Comparison of ENCODE assay signal across 10 mouse cellular contexts in genomic region chr3:130574652-130575051, GRCm38 (mm10). TPM values are rescaled to one million over a fixed set of nuclear protein-coding genes. Genes with fewer than 3 reads are reported as not detected.
A peak's percentile ranks its signal among the peaks of the same experiment; 100 is the strongest.
DNase-seq lines count a peak whose midpoint lies in the region; ATAC-seq and TF ChIP-seq lines count a peak whose summit lies in the region.
"Had no signal": no experiment of that assay in that cellular context is flagged by ENCODE, and none has a peak within 500 bp of the region (broad histone marks: within the 10 kb centered on the region; RNA-seq: fewer than 3 reads in every experiment).

No protein-coding gene starts in this region.

- ATAC-seq in forebrain, embryonic 15.5 days (replicated peaks) = 0 out of 2 replicates have a peak, but pooled peaks have one; percentile 16
- ATAC-seq in midbrain, postnatal 0 days (ENCODE audit: low FRiP score) = no peak
- ATAC-seq in midbrain, embryonic 13.5 days = no peak
- ATAC-seq in common myeloid progenitor, adult 5-6 weeks (replicated peaks; ENCODE audit: low read depth, poor library complexity, severe bottlenecking) = peak; percentile 76
- no peak for ATAC-seq in erythroid progenitor cell, adult 5-6 weeks (replicated peaks; ENCODE audit: low FRiP score, poor library complexity, severe bottlenecking)

- H3K4me1 ChIP-seq in forebrain, embryonic 15.5 days = no peaks in the 10 kb centered on the region
- H3K4me1 ChIP-seq in forebrain, embryonic 10.5 days = peaks cover 4% of the 10 kb centered on the region; the same call in 1 of the 2 replicates
- no peaks in the 10 kb centered on the region for H3K4me1 ChIP-seq in midbrain, postnatal 0 days (ENCODE audit: insufficient read depth, low read length)
- H3K4me1 ChIP-seq in midbrain, embryonic 13.5 days (replicated peaks) = no peaks in the 10 kb centered on the region; the same call in 1 of the 2 replicates

- H3K27me3 ChIP-seq in forebrain, embryonic 15.5 days = no peaks in the 10 kb centered on the region
- H3K27me3 ChIP-seq in forebrain, embryonic 10.5 days (ENCODE audit: poor library complexity, severe bottlenecking) = no peaks in the 10 kb centered on the region
- no peaks in the 10 kb centered on the region for H3K27me3 ChIP-seq in midbrain, postnatal 0 days (ENCODE audit: insufficient read depth, low read length)
- H3K27me3 ChIP-seq in midbrain, embryonic 13.5 days = no peaks in the 10 kb centered on the region
- H3K27me3 ChIP-seq: heart, embryonic 15.5 days had no signal

- TF ChIP-seq CTCF in midbrain, postnatal 0 days (IDR thresholded peaks at IDR 0.05) = peak; percentile 82

- H3K9ac ChIP-seq in forebrain, embryonic 15.5 days (replicated peaks) = no peak overlapping the region
- no peak overlapping the region for H3K9ac ChIP-seq in midbrain, postnatal 0 days (replicated peaks; ENCODE audit: low read length, poor library complexity, severe bottlenecking)
- no peak overlapping the region for H3K9ac ChIP-seq in midbrain, embryonic 13.5 days (replicated peaks)
- H3K9ac ChIP-seq: heart, embryonic 15.5 days had no signal

- WGBS in forebrain, embryonic 15.5 days = 24% methylated on average over 5 of the region's 5 CpGs
- WGBS in forebrain, embryonic 10.5 days = 29% methylated on average over 5 of the region's 5 CpGs
- 22% methylated on average over 5 of the region's 5 CpGs for WGBS in midbrain, postnatal 0 days
- 26% methylated on average over 5 of the region's 5 CpGs for WGBS in midbrain, embryonic 13.5 days

- H3K9me3 ChIP-seq in forebrain, embryonic 15.5 days = no peaks in the 10 kb centered on the region
- H3K9me3 ChIP-seq in forebrain, embryonic 10.5 days = no peaks in the 10 kb centered on the region
- H3K9me3 ChIP-seq in midbrain, postnatal 0 days (ENCODE audit: low read length) = no peaks in the 10 kb centered on the region
- H3K9me3 ChIP-seq in midbrain, embryonic 13.5 days = no peaks in the 10 kb centered on the region
- H3K9me3 ChIP-seq: heart, embryonic 15.5 days had no signal

- H3K27ac ChIP-seq in forebrain, embryonic 15.5 days (replicated peaks) = no peak overlapping the region
- H3K27ac ChIP-seq in forebrain, embryonic 10.5 days = no peak overlapping the region
- H3K27ac ChIP-seq in midbrain, postnatal 0 days (ENCODE audit: low read depth, low read length) = no peak overlapping the region
- H3K27ac ChIP-seq in midbrain, embryonic 13.5 days = no peak overlapping the region
- H3K27ac ChIP-seq: heart, embryonic 15.5 days had no signal

- no peak overlapping the region for H3K4me3 ChIP-seq in forebrain, embryonic 15.5 days
- H3K4me3 ChIP-seq in forebrain, embryonic 10.5 days = no peak overlapping the region
- no peak overlapping the region for H3K4me3 ChIP-seq in midbrain, postnatal 0 days (ENCODE audit: low read depth, low read length)
- no peak overlapping the region for H3K4me3 ChIP-seq in midbrain, embryonic 13.5 days (replicated peaks)
- H3K4me3 ChIP-seq: heart, embryonic 15.5 days had no signal

- H3K36me3 ChIP-seq in forebrain, embryonic 15.5 days = no peaks in the 10 kb centered on the region
- no peaks in the 10 kb centered on the region for H3K36me3 ChIP-seq in forebrain, embryonic 10.5 days (replicated peaks)
- H3K36me3 ChIP-seq in midbrain, postnatal 0 days (ENCODE audit: insufficient read depth, low read length) = no peaks in the 10 kb centered on the region
- H3K36me3 ChIP-seq in midbrain, embryonic 13.5 days = no peaks in the 10 kb centered on the region
- H3K36me3 ChIP-seq: heart, embryonic 15.5 days had no signal

- no peak overlapping the region for H3K4me2 ChIP-seq in forebrain, embryonic 15.5 days (replicated peaks)
- H3K4me2 ChIP-seq in midbrain, postnatal 0 days (ENCODE audit: low read depth, low read length, poor library complexity, severe bottlenecking) = no peak overlapping the region
- no peak overlapping the region for H3K4me2 ChIP-seq in midbrain, embryonic 13.5 days (replicated peaks)
- H3K4me2 ChIP-seq: heart, embryonic 15.5 days had no signal

- no peak for DNase-seq in forebrain, embryonic 10.5 days (ENCODE audit: extremely low spot score, low spot score)
- peak; percentile 65 for DNase-seq in midbrain, postnatal 0 days (ENCODE audit: low spot score)
- DNase-seq in kidney, postnatal 4 days = peak; percentile 56 to 61
- DNase-seq in retina, postnatal 7 days (ENCODE audit: low read depth, low spot score) = peak; percentile 16

RNA-seq across cellular contexts. Expression of gene Etnppl, which starts 42.6 kb away (rescaled TPM):
- not detected in 2 replicates for polyA plus RNA-seq in forebrain, embryonic 15.5 days (2015; fragmentation: Nextera tagmentation; extraction: Ambion mirVana)
- not detected in 2 replicates for polyA plus RNA-seq in forebrain, embryonic 10.5 days (2016; fragmentation: Nextera tagmentation; extraction: Ambion mirVana)
- 0.11 and 0.57 TPM in 2 replicates for total RNA-seq in midbrain, postnatal 0 days (2014; rRNA removed)
- 0.15 TPM in 1 of 2 replicates, not detected in the other for polyA plus RNA-seq in midbrain, postnatal 0 days (2015; fragmentation: Nextera tagmentation; extraction: Ambion mirVana)
- not detected in 2 replicates for polyA plus RNA-seq in midbrain, embryonic 13.5 days (2015; fragmentation: Nextera tagmentation; extraction: Ambion mirVana)
- total RNA-seq in common myeloid progenitor, adult 5-6 weeks (2017) = not detected in 2 replicates
- total RNA-seq in erythroid progenitor cell, adult 5-6 weeks (2015; ENCODE audit: low replicate concordance) = not detected in 2 replicates
- total RNA-seq in erythroid progenitor cell, adult 5-6 weeks (2017; ENCODE audit: low replicate concordance) = not detected in 2 replicates
- polyA plus RNA-seq: heart, embryonic 15.5 days; neural tube, embryonic 11.5 days had no signal

Comparison
In these comparisons a context has a peak if more than half of its experiments do, and no peak if none do; other contexts are left out.
1. ATAC-seq: peak in forebrain, embryonic 15.5 days (single experiment) and common myeloid progenitor, adult 5-6 weeks (single experiment); none in midbrain, postnatal 0 days (single experiment), midbrain, embryonic 13.5 days (single experiment) and erythroid progenitor cell, adult 5-6 weeks (single experiment).